Mouse (Mus musculus): ENCODE measurements around the gene Por.

The Por gene

GRCm38 (mm10) chr5:135727871-135728270 lies 58.0 kb downstream of the Por start:
- DNase-seq (ENCODE audit: low spot score) = no peak

- no peak for DNase-seq (ENCODE audit: low spot score)
Observed at GRCm38 (mm10) chr5:135728361-135728760, 58.5 kb downstream of the Por start.

GRCm38 (mm10) chr5:135729351-135729750 lies 59.5 kb downstream of the Por start:
- no peak for DNase-seq (ENCODE audit: low spot score)

GRCm38 (mm10) chr5:135730278-135730677 lies 60.4 kb downstream of the Por start:
- DNase-seq (ENCODE audit: low spot score) = no peak

- DNase-seq (ENCODE audit: low spot score) = no peak
Observed at GRCm38 (mm10) chr5:135730916-135731315, 61.1 kb downstream of the Por start.

- DNase-seq (ENCODE audit: low spot score) = no peak
Observed at GRCm38 (mm10) chr5:135731322-135731721, 61.5 kb downstream of the Por start.

GRCm38 (mm10) chr5:135733071-135733470 lies 63.2 kb downstream of the Por start:
- no peak for DNase-seq (ENCODE audit: low spot score)

GRCm38 (mm10) chr5:135734057-135734680 lies 64.3 kb downstream of the Por start:
- DNase-seq (ENCODE audit: low spot score) = no peak

- no peak for DNase-seq (ENCODE audit: low spot score)
Observed at GRCm38 (mm10) chr5:135735741-135736140, 65.9 kb downstream of the Por start.

- DNase-seq (ENCODE audit: low spot score) = no peak
Observed at GRCm38 (mm10) chr5:135736544-135736943, 66.7 kb downstream of the Por start.

- DNase-seq (ENCODE audit: low spot score) = no peak
Observed at GRCm38 (mm10) chr5:135737154-135737553, 67.3 kb downstream of the Por start.

GRCm38 (mm10) chr5:135738266-135738665 lies 68.4 kb downstream of the Por start:
- no peak for DNase-seq (ENCODE audit: low spot score)

GRCm38 (mm10) chr5:135742156-135742555 lies 72.3 kb downstream of the Por start:
- DNase-seq (ENCODE audit: low spot score) = no peak

GRCm38 (mm10) chr5:135742941-135743740 lies 73.3 kb downstream of the Por start:
- DNase-seq (ENCODE audit: low spot score) = no peak

GRCm38 (mm10) chr5:135743741-135744609 lies 74.1 kb downstream of the Por start, which contains the start of gene Tmem120a:
TSS of gene Tmem120a (minus strand) at chr5:135744448.
- peak; percentile 91 for DNase-seq (ENCODE audit: low spot score)

- DNase-seq (ENCODE audit: low spot score) = no peak
Observed at GRCm38 (mm10) chr5:135744742-135745141, 74.9 kb downstream of the Por start.

GRCm38 (mm10) chr5:135751041-135751440 lies 81.2 kb downstream of the Por start:
- DNase-seq (ENCODE audit: low spot score) = no peak

- DNase-seq (ENCODE audit: low spot score) = no peak
Observed at GRCm38 (mm10) chr5:135751595-135751994, 81.8 kb downstream of the Por start.

- DNase-seq (ENCODE audit: low spot score) = no peak
Observed at GRCm38 (mm10) chr5:135761881-135762280, 92.0 kb downstream of the Por start.

GRCm38 (mm10) chr5:135763526-135763925 lies 93.7 kb downstream of the Por start:
- DNase-seq (ENCODE audit: low spot score) = no peak

GRCm38 (mm10) chr5:135764971-135765370 lies 95.1 kb downstream of the Por start:
- no peak for DNase-seq (ENCODE audit: low spot score)

GRCm38 (mm10) chr5:135772519-135772918 lies 102.7 kb downstream of the Por start:
- DNase-seq (ENCODE audit: low spot score) = no peak

- DNase-seq (ENCODE audit: low spot score) = no peak
Observed at GRCm38 (mm10) chr5:135776546-135776945, 106.7 kb downstream of the Por start.
